Mouse (Mus musculus): ENCODE results near the gene Uhrf1bp1l.

GRCm38 (mm10) chr10:89746581-89746980, 1.8 kb downstream of the Uhrf1bp1l start:
- no peak for TF ChIP-seq CTCF (IDR thresholded peaks at IDR 0.05; ENCODE audit: extremely low read depth, insufficient read depth, insufficient read length, insufficient replicate concordance)
- no peak for TF ChIP-seq POLR2A (IDR thresholded peaks at IDR 0.05; ENCODE audit: low read depth, low read length)
